Mouse (Mus musculus) adrenal gland, adult (tissue): ENCODE measurements around the gene Nars2.

Experiments
- DNase-seq, 2 experiments: peaks; one replicate each; pipeline ENCODE4 v3.0.0; 2022 to 2023; ENCODE audit warnings: low spot score in 1 of 2; ENCODE audit not compliant: inconsistent age in 2 of 2

The Nars2 gene

DNA sequence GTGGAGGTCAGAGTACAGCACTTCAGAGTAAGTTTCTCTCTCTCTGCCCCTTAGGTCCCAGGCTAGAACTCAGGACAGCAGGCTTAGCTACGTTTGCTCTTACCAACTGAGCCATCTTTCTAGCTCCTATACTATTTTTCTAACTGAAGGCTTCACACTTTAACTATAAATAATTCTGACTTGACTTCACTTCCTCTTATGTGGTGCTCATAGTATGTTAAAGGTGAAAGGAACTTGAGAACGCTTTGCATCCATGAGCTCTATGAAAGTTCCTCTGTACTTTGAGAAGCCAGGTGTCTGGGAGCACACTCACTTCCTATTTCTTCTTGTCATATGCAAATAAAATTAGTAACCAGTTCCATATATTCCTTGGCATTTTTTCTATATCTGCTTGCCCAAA, 109.7 kb downstream of the Nars2 start:
- no peak for DNase-seq

DNA sequence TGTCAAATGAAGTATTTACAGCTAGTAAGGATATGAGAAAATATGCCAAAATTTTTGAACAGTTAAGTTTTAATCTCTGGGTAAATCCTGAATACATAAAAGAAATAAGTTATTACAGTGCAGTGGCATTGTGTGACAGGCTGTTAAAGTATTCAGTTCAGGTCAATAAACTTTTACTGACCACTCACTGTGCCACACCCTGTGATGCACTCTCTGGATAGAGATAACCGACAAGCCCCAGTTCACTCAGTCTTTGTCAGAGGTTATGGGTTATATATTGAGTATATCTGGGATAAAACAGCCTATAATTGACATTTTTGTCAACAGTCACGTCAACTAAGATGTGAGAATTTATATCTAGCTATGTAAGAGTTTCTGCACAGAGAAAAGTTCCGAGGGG, 120.2 kb downstream of the Nars2 start:
- DNase-seq = no peak

DNA sequence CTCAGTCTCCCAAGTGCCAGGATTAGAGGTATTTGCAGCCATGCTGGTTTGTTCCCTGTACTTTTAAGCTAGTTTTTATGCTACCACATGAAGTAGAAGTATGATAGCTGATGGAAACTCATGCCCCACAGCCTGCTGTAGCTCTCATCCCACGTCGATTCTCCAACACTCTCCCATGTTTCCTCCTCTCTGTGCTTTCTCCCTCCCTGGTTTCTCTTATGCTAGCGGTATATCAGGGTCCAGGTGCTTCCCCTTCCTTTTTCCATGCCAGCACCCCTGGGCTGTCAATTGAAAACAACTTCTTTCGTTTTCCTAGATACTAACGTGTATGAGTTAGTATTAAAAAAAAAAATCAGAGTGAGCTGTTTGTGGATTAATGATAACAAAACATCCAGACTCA, 120.8 kb downstream of the Nars2 start:
- no peak for DNase-seq

DNA sequence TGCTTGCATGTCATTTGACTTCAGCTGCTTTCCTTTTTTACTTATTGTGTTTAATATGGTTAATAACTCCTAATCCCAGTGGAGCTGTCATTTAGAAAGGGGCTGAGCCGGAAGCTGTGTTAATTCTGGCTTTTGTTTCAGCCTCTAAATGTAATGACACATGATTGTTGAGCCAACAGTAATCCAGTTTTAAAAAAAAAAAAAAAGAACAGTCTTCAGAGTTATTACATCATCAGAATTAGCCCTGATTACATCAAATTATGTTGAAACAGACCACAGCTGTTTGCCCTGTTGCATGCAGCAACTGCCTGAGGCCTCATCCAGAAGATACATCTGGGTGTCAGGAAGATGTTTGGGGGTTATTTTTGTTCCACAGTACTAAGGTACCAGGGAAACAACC, 123.7 kb downstream of the Nars2 start:
- DNase-seq = peak in 1 of 2 experiments; percentile 47

DNA sequence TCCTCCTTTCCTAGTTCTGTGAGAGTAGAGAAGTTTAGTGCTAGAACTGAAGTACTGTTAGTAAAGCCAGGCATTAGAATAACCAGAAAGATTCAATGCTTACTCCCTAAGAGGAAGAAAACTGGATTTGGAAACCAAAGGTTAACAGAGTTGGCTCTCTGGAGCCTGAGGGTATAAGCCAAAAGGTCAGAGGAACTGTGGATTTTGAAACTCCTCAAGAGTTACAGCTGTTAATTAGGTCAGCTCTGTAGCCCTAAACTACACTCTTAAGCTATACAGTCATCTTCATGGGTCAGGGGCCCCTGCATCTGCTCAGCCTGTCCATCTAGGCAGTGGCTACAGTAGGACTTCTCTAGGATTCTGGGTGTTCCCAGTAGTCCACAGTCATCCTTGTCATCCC, 125.7 kb downstream of the Nars2 start:
- no peak for DNase-seq

DNA sequence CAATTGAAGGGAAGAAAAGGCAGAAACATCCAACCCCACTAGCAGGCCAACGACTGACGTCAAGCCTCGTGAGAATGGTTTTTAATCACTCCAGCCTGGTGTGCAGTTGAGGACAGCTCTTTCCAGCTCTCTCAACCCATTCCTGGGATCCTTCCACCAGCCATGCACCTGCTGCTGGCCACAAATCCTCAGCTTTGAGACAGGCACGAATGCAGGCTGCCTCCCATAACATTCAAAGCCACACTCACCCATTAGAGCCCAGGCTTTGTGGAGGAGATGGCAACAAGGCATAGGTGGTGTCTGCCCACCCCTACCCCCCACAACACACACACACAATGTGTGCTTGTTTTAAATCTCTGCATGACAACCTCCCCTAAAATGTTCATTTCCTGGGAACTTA, 127.4 kb downstream of the Nars2 start:
- peak in 1 of 2 experiments; percentile 58 for DNase-seq

DNA sequence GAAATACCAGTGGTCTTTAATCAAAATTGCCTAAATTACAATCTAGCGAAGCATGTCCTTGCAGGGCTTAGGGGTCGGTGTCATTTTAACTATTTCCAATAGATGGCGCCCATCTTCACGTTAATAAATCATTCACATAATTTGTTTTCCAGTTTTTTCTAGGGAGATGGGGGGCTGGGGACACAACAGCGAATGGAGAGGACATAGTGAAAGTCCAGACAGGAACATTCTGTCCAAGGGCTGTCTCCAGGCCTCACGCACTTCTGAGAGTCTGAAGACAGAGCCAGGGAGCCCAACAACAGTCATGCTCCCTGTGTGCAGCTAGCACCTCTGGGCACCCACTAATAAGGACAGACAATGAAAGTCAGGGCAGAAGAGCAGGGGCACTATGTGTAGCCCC, 127.8 kb downstream of the Nars2 start:
- DNase-seq = peak; percentile 34 to 77

DNA sequence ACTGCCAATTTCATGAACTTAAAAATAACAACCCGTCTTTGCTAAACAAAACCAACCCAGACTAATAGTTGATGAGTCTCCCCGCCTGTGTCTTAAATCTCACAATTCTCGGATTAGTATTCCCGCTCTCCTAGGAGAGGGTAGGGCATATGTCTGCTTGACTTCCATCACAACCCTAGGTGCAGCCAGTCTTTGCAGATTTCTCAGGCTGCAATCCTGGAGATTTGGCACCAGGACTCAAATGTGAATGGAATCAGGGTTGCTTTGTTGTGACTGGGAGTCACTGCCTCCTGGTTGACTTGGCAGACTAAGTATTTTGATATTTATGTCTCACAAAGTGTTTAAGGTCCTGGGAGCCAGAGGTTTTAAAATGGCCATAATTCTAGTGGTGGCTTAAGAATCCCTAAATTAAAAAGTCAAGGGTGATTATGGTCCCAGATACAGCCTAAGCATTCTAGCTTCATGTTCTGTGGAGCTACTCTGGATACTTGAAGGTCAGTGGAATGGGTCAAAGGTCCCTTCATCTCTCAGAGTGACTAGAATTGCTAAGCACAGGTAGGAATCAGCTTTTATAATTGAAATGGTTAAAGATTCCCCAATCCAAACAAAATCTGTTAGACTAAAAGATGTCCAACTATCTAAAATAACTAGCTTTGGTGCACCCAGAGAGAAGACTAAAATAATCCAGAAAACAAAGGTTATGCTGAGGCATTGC, 128.5 kb downstream of the Nars2 start:
- peak in 1 of 2 experiments; percentile 44 for DNase-seq

DNA sequence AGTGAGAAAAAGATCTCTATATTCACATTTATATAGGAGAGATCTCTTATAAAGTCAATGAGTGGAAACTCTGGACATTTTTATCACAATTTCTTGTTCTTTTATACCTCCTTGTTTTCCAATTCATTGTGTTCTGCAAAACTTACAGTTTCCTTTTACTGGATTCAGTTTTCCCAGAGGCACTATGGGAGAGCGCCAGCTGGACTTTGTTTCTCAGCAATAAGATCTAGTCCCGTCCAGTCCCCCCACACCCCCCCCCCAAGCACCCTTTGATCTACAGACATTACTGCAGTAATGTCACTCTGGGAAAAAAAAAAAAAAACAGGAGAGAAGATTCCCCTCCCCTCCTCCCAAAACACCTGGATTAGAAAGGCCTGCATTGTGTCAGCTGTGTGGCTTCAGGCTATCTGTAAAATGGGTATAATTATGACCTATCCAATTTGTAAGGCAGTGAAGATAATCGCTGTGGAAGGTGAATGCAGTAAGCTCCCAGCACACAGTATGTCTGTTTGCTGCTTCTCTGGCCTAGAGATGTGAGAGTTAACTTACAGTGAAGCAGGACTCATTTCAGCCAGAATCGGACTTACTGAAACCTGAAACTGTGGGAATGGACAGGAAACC, 129.4 kb downstream of the Nars2 start:
- DNase-seq = no peak

DNA sequence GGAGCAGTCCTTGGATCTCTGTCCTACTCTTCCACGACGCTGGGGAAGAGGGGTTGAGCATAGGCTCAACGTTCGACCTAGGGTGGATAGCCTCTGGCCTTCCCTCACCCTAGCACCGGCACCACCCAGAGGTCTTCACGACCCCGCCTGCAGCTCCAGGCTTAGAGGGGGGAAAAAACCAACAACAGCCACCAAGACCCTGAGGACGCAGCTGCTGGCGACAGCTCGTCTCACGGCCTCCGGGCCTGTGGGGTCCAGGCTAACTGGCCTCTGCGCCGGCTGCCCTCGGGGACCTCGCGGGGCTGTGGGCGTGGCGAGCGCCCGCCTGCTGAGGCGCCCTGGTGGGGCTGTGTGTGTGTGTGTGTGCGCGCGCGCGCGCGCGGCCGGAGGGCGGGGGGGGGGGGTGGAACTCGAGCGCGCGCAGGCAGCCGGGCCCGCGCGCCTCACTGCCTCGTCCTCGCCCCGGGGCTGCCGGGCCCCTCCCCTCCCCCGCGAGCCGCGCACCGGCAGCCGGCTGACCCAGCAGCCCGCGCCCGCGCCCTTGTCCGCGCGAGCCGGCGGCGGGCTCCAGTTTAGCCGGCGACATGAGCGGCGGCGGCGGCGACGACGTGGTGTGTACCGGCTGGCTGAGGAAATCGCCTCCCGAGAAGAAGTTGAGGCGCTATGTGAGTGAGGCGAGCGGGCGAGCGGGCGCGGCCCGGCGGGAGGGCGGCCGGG, 130.1 kb downstream of the Nars2 start, which contains the start of gene Gab2:
Gab2 (plus strand) TSS at position 345 of the 717 bp plus-strand sequence.
- DNase-seq = peak; percentile 83 to 90

DNA sequence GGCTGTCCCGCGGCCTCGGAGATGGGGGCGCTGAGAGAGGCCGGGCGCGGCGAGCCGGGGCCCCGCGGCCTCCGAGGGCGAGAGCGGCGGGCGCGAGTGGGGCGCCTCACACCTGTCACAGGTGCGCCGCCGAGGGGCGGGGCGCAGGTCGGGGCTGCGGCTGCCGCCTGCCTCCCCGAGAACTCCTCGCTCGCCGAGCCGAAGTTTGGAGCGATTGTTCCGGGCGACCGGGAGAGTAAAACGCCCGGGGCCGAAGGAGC, 130.6 kb downstream of the Nars2 start:
- no peak for DNase-seq

DNA sequence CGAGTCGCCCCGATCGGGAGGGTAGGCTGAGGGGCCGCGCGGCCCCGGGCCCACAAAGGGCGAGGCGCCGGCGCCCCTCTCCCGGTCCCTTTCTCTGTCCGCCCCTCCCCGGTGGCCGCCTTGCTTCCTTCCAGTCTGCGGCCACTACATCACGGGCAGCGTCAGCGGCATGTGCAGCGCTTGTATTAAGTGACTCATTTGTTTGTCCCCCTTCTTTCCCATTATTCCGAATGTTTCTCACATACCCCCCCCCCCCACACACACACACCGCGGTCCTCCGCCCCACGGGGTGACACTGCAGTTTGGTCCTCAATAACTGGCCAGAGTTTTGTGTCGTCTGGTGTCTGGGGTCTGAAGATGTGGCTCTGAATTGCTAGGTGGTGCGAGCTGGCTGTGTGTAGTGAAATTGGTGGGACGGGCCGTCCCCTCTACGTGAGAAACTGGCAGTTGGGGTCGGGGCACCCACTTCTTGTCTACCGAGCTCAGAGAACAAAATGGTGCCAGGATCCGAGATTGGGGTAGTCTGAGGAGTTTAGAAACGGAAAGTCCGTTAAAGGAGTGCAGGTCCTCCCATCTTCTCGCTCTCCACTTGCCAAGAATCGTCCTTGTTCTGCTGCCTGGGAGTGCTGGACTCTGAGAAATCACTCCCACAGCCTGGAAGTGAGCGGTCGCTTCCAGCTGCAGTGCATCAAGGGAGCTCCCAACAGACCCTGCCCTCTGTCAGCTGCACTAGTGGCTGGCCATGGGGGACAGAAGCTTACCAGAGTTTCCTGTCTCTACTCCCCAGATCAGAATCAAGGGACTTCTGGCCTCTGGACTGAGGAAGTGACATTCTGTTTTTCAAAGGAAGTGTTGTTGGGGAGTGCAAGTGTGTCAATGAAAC, 131.2 kb downstream of the Nars2 start:
- peak; percentile 71 to 91 for DNase-seq

DNA sequence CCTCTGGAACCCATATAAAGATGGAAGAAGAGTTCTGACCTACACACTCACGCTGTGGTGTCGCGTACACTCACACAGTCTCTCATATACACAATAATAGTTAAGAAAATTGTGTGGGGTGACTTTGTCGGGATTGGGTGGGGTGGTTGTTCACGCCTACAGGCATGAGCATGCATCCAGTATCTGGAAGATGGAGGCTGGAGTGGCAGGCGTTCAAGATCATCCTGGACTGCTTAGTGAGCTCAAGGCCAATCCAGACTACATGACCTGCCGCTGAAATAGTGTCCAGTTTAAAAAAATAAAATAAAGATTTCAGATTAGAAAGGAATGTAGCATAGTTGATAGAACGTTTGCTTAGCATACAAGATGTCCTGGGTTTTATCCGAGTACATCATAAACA, 132.3 kb downstream of the Nars2 start:
- DNase-seq = peak in 1 of 2 experiments; percentile 49

DNA sequence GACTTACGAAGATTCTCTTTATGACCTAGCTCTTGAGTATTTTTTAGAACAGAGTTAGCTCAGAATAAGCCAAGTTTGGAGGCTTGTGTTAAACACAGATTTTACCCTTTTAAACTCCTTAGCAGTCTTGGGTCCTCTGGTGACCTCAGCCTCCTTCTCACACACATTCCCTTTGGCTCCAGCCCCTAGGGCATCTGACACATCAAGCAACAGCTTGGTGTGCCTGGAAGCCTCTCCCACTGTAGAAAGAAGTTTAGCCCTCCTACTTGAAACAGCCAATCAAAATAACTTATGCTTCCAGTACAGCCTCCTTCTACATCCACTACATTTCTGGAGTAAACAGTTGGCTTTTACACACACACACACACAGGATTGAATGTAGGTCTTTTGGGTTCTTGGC, 132.9 kb downstream of the Nars2 start:
- peak in 1 of 2 experiments; percentile 46 for DNase-seq

DNA sequence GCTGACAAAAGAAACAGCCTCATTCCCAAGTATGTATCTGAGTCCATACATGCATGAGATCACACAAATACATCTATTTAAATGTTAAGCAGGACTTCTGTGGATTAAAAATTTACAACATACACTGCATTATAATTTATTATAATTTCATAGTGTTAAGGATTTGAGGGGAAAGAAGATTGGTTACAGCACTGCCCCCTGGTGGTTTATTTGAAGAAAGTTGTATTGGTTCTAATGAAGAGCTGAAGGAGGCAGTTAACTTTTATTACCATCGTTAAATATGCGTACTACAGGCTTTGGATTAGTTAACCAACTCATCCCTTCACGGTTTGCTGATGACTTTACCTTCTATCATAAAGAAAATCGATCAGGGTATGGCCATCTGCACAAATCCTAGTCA, 134.0 kb downstream of the Nars2 start:
- peak in 1 of 2 experiments; percentile 76 for DNase-seq

DNA sequence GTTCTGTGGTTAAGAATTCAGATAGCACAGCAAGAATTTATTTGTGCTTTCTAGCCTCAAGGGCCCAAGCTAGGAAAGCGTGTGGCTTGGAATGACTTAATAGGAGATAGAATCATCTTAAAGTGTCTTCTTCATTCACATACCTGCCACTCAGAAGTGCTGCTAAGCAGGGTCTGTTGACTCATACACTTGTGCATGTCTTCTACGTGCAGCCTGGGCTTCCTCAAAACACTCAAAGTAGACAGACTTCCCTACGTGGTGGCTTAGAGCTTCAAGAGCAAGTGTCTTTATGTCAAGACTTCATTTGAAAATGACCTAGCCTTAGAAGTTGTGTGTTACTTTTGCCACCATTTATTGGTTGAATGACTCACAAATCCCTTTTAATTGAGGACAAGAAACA, 142.9 kb downstream of the Nars2 start:
- DNase-seq = no peak

DNA sequence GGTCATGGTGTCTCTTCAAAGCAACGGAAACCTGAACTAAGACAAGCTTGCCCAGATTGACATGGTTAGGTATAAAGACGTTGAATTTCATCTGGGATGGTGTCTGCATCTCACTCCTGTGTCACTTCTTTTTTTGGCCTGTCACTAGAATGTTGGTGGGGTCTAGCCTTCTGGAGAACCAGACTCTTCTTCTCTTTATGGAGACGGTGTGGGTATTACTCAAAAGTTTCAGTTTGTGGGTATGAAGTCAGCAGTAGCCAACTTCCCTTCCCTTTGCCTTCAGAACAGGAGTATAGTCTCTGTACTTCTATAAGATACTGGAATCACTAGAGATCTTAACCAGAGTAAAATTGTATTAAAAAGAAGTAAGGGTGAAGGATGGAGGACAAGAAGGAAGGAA, 156.8 kb downstream of the Nars2 start:
- no peak for DNase-seq
